Mouse (Mus musculus) CD4-positive, CD25-positive, alpha-beta regulatory T cell, adult 4 months (primary cell): ENCODE data around the gene Myo10. TPM values are rescaled to one million over a fixed set of nuclear protein-coding genes. Genes with fewer than 3 reads are reported as not detected.
"Not testable (repeated sequence)": the region's sequence is repeated elsewhere in the genome, so short reads cannot be mapped to it uniquely, and the experiment has no call there.

Experiments
- ATAC-seq: one replicate; pipeline ENCODE4 v1.8.0; 2017
- polyA plus RNA-seq, 2 experiments: library from polyadenylated mRNA; unstranded; fragments of 100-300 nt; shearing (Covaris generic); gene quantifications; one replicate each; pipeline ENCODE4 v1.2.1; 2017

Myo10 gene
- polyA plus RNA-seq, 2 experiments from 2014 or later, result 0.30 to 0.75 TPM

- ATAC-seq, result no peak
Observed at GRCm38 (mm10) chr15:25693708-25694107, 71.4 kb downstream of the Myo10 start.

GRCm38 (mm10) chr15:25694749-25695148 lies 72.4 kb downstream of the Myo10 start:
- no peak for ATAC-seq

GRCm38 (mm10) chr15:25695253-25695652 lies 72.9 kb downstream of the Myo10 start:
- no peak for ATAC-seq

- ATAC-seq, result peak; percentile 41
Observed at GRCm38 (mm10) chr15:25695883-25696282, 73.6 kb downstream of the Myo10 start.

GRCm38 (mm10) chr15:25696660-25697059 lies 74.3 kb downstream of the Myo10 start:
- ATAC-seq, result no peak

GRCm38 (mm10) chr15:25699032-25699557 lies 76.8 kb downstream of the Myo10 start:
- no peak for ATAC-seq

- ATAC-seq, result no peak
Observed at GRCm38 (mm10) chr15:25702602-25703001, 80.3 kb downstream of the Myo10 start.

- ATAC-seq, result no peak
Observed at GRCm38 (mm10) chr15:25704809-25705585, 82.7 kb downstream of the Myo10 start.

- ATAC-seq, result no peak
Observed at GRCm38 (mm10) chr15:25706874-25707554, 84.7 kb downstream of the Myo10 start.

GRCm38 (mm10) chr15:25707891-25708290 lies 85.6 kb downstream of the Myo10 start:
- ATAC-seq, result no peak

- no peak for ATAC-seq
Observed at GRCm38 (mm10) chr15:25710876-25711275, 88.6 kb downstream of the Myo10 start.

- no peak for ATAC-seq
Observed at GRCm38 (mm10) chr15:25712877-25713276, 90.6 kb downstream of the Myo10 start.

- ATAC-seq, result no peak
Observed at GRCm38 (mm10) chr15:25713587-25714361, 91.4 kb downstream of the Myo10 start.

GRCm38 (mm10) chr15:25715218-25715995 lies 93.1 kb downstream of the Myo10 start:
- ATAC-seq, result no peak

GRCm38 (mm10) chr15:25715996-25716395 lies 93.7 kb downstream of the Myo10 start:
- no peak for ATAC-seq

GRCm38 (mm10) chr15:25717006-25717405 lies 94.7 kb downstream of the Myo10 start:
- peak; percentile 82 for ATAC-seq

- not testable (repeated sequence) for ATAC-seq
Observed at GRCm38 (mm10) chr15:25718104-25718503, 95.8 kb downstream of the Myo10 start.

GRCm38 (mm10) chr15:25719270-25719669 lies 96.9 kb downstream of the Myo10 start:
- ATAC-seq, result no peak

GRCm38 (mm10) chr15:25720263-25720662 lies 97.9 kb downstream of the Myo10 start:
- ATAC-seq, result no peak

GRCm38 (mm10) chr15:25723281-25724113 lies 101.2 kb downstream of the Myo10 start:
- ATAC-seq, result no peak

GRCm38 (mm10) chr15:25724549-25724948 lies 102.2 kb downstream of the Myo10 start:
- no peak for ATAC-seq
